Mouse (Mus musculus) olfactory bulb, adult 2 months (tissue): ENCODE measurements around the gene Gng12.

Source experiments
- CTCF ChIP-seq: fragments of 200-500 bp; IDR thresholded peaks from 2 replicates; pipeline ENCODE4 v1.5.1; 2012; ENCODE audit warnings: low read depth, mild to moderate bottlenecking, low read length, moderate library complexity; ENCODE audit not compliant: insufficient read depth
- POLR2A ChIP-seq: fragments of 200-500 bp; IDR thresholded peaks from 2 replicates; pipeline ENCODE4 v1.6.1; 2012; ENCODE audit warnings: mild to moderate bottlenecking, low read depth, low read length, moderate library complexity; ENCODE audit not compliant: insufficient read depth

GRCm38 (mm10) chr6:66896119-66896920 is at the start of gene Gng12:
- TF ChIP-seq POLR2A = no peak
- TF ChIP-seq CTCF = no peak
